Mouse (Mus musculus) midbrain, embryonic 11.5 days (tissue): Measurements from ENCODE around the gene Vstm2l. TPM values are rescaled to one million over a fixed set of nuclear protein-coding genes. Genes with fewer than 3 reads are reported as not detected.

Source experiments
- ATAC-seq: fragments of 200-750 bp; cut with Nextera tagmentation; 2 replicates; pipeline ENCODE4 v1.8.0; 2017; ENCODE audit warnings: moderate TSS enrichment, moderate library complexity; ENCODE audit not compliant: low FRiP score
- DNase-seq: peaks from one replicate; pipeline ENCODE4 v3.0.0; 2015; ENCODE audit warnings: low spot score; ENCODE audit errors: missing footprints
- H3K27ac ChIP-seq: fragments of 300-500 bp; sonication (generic); 2 replicates; pipeline ENCODE4 v1.5.1; 2014; ENCODE audit warnings: low read depth, low read length
- H3K27me3 ChIP-seq: fragments of 300-500 bp; sonication (generic); 2 replicates; pipeline ENCODE4 v1.6.1; 2014; ENCODE audit warnings: mild to moderate bottlenecking, low read length, moderate library complexity, mixed read lengths; ENCODE audit not compliant: control insufficient read depth, insufficient read depth
- H3K36me3 ChIP-seq: fragments of 300-500 bp; sonication (generic); 2 replicates; pipeline ENCODE4 v1.6.1; 2014; ENCODE audit warnings: mild to moderate bottlenecking, low read length, moderate library complexity, mixed read lengths; ENCODE audit not compliant: control insufficient read depth, insufficient read depth
- H3K4me1 ChIP-seq: fragments of 300-500 bp; sonication (generic); 2 replicates; pipeline ENCODE4 v1.6.1; 2014; ENCODE audit warnings: low read length; ENCODE audit not compliant: control insufficient read depth, insufficient read depth
- H3K4me2 ChIP-seq: fragments of 300-500 bp; sonication (generic); 2 replicates; pipeline ENCODE4 v1.6.1; 2014; ENCODE audit warnings: mild to moderate bottlenecking, moderate library complexity
- H3K4me3 ChIP-seq: fragments of 300-500 bp; sonication (generic); 2 replicates; pipeline ENCODE4 v1.5.1; 2014; ENCODE audit warnings: low read depth, low read length
- H3K9ac ChIP-seq: fragments of 300-500 bp; sonication (generic); 2 replicates; pipeline ENCODE4 v1.6.1; 2014; ENCODE audit warnings: low read length
- H3K9me3 ChIP-seq: fragments of 300-500 bp; sonication (generic); 2 replicates; pipeline ENCODE4 v1.6.1; 2016; ENCODE audit warnings: low read length; ENCODE audit not compliant: control insufficient read depth
- WGBS: fragments of 180-500 bp; shearing (Covaris S2); extraction: QIAGEN DNeasy Blood & Tissue Kit; methylation state at CpG from one replicate; pipeline ENCODE4 v1.1.7; 2014; 5-methylcytosine and 5-hydroxymethylcytosine counted together
- polyA plus RNA-seq: library from polyadenylated mRNA; unstranded; fragments of >200 nt; fragmentation: Nextera tagmentation; extraction: Ambion mirVana; gene quantifications from 2 replicates; pipeline ENCODE4 v1.2.1, GENCODE M21; 2014

The Vstm2l gene
- polyA plus RNA-seq, 1 experiment from 2014 or later: 3.5 TPM

DNA sequence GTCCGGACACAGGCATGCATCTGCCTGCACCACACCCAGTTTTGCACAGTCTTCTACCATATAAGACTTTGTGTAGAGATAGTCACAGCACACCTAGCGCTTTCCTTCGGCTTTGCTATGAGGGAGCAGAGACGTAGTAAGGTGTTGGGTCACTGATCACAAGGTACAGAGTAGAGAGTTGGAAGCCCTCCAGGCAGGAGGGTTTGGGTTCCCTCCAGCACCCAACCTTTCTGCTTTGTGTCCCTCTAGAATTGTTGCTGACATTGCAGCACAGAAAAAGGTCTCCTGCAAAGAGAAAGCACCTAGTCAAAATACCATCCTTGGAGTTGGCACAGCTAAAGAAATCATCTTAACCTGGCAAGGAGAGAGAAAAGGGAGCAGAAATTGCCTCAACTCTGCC is 78.0 kb downstream of the Vstm2l start:
- Histone ChIP-seq H3K4me1 (no peaks in the 10 kb centered on the region), H3K9me3 (no peaks in the 10 kb centered on the region), H3K27me3 (no peaks in the 10 kb centered on the region), H3K9ac (no peak overlapping the region), H3K4me3 (no peak overlapping the region), H3K4me2 (no peak overlapping the region), H3K27ac (no peak overlapping the region), H3K36me3 (0 out of 2 replicates have a peak, but pooled peaks cover 2% of the 10 kb centered on the region)
- WGBS: 94% methylated on average over 4 of the region's 4 CpGs
- ATAC-seq (no peak), DNase-seq (no peak)

Other genes with a start within 250 kb of the Vstm2l start
- 98.8 and 109 TPM in 2 replicates for gene Ctnnbl1, start 177.3 kb upstream of the Vstm2l start, polyA plus RNA-seq
- gene Tti1, start 113.8 kb downstream of the Vstm2l start, polyA plus RNA-seq: 28.8 and 30.3 TPM in 2 replicates
- gene Rprd1b, start 113.8 kb downstream of the Vstm2l start, polyA plus RNA-seq: 64.9 and 68.1 TPM in 2 replicates
- gene Tgm2, start 231.8 kb downstream of the Vstm2l start, polyA plus RNA-seq: 5.8 and 6.5 TPM in 2 replicates